Mouse (Mus musculus): ENCODE results near the gene Jup. TPM values are rescaled to one million over a fixed set of nuclear protein-coding genes. Genes with fewer than 3 reads are reported as not detected.

Jup gene
- total and polyA plus RNA-seq, 2 experiments from 2014 or later, result 135 to 319 TPM

DNA sequence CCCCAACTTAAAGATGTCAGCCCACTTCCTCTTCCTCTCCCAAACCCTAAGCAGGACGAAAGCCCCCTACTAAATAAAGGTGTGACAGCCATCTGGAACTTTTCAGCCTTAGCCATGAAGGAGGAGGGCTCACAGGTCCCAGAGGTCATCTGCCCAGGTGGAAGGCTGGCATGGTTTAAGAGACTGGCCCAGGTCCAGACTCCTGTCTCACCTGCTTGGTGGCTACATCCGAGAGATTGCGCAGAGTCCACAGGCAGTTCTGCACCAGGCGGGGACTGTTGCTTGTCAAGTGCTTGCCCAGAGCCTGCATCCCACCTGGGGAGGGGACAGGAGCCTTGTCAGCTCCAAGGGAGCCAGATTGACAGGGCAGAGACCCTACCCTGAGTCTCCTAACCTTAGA lies 18.3 kb downstream of the Jup start:
- Histone ChIP-seq H3K27ac (ENCODE audit: low read depth) (no peak overlapping the region), H3K9ac (replicated peaks; ENCODE audit: low read depth, low read length) (no peak overlapping the region), H3K27me3 (ENCODE audit: control insufficient read depth, insufficient read depth, low read length) (no peaks in the 10 kb centered on the region), H3K36me3 (replicated peaks; ENCODE audit: control insufficient read depth, insufficient read depth, low read length) (peaks cover 93% of the 10 kb centered on the region), H3K4me1 (ENCODE audit: control insufficient read depth, insufficient read depth) (no peaks in the 10 kb centered on the region), H3K4me2 (ENCODE audit: low read depth, low read length) (no peak overlapping the region), H3K4me3 (ENCODE audit: low read depth, low read length) (no peak overlapping the region), H3K9me3 (replicated peaks; ENCODE audit: control insufficient read depth, low read length) (no peaks in the 10 kb centered on the region)
- TF ChIP-seq CTCF (IDR thresholded peaks at IDR 0.05; ENCODE audit: low read depth) (no peak), EP300 (IDR thresholded peaks at IDR 0.05; ENCODE audit: low read depth) (no peak)
- ATAC-seq (ENCODE audit: insufficient read depth, low read depth), result no peak
- no peak for DNase-seq (ENCODE audit: low spot score)
- WGBS, result 84% methylated on average over 4 of the region's 4 CpGs

DNA sequence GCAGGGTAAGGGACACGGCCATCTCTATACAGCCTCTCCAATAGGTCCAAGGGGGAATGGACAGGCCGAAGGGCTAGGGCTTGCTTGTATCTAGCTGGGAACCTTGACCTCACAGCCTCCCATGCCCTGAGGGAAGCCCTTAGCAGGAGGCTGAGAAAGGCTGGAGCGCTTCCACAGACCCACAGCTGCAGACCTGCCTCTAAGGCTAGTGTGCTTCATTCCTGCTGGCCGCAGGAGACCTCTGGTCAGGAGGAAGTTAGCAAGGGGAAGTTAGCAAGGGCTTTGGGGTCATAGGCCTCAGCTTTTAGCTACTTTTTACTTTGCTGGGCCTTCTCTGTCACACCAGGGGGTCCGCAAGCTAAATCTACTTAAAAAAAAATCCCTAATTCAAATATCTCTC lies 19.1 kb downstream of the Jup start:
- no peak overlapping the region for H3K4me2 ChIP-seq (ENCODE audit: low read depth, low read length)
- peaks cover 93% of the 10 kb centered on the region for H3K36me3 ChIP-seq (replicated peaks; ENCODE audit: control insufficient read depth, insufficient read depth, low read length)
- WGBS, result 89% methylated on average over 5 of the region's 5 CpGs
- ATAC-seq (ENCODE audit: insufficient read depth, low read depth) (no peak), DNase-seq (ENCODE audit: low spot score) (no peak)
- H3K27ac ChIP-seq (ENCODE audit: low read depth), result no peak overlapping the region
- no peaks in the 10 kb centered on the region for H3K9me3 ChIP-seq (replicated peaks; ENCODE audit: control insufficient read depth, low read length)
- TF ChIP-seq EP300 (IDR thresholded peaks at IDR 0.05; ENCODE audit: low read depth) (no peak), CTCF (IDR thresholded peaks at IDR 0.05; ENCODE audit: low read depth) (no peak)
- H3K4me3 ChIP-seq (ENCODE audit: low read depth, low read length), result no peak overlapping the region
- H3K27me3 ChIP-seq (ENCODE audit: control insufficient read depth, insufficient read depth, low read length), result no peaks in the 10 kb centered on the region
- no peak overlapping the region for H3K9ac ChIP-seq (replicated peaks; ENCODE audit: low read depth, low read length)
- H3K4me1 ChIP-seq (ENCODE audit: control insufficient read depth, insufficient read depth), result no peaks in the 10 kb centered on the region

DNA sequence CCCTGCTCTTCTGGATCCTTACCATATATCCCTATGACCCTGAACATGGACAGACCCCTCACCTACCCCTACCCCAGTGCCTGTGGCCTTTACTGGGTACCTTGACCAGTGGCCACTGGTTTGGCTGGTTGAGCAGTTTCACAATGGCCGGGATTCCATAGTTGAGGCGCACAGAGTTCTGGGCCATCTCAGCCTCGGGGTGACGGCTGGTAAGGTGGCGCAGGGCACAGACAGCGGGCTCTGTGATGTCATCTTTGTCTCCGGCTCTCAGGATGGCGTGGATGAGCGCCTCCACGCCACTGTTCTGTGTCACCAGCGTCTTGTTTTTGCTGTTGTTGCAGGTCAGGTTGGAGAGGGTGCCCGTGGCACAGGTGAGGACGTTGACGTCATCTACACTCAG lies 19.6 kb downstream of the Jup start:
- Histone ChIP-seq H3K27ac (ENCODE audit: low read depth) (no peak overlapping the region), H3K4me3 (ENCODE audit: low read depth, low read length) (no peak overlapping the region), H3K27me3 (ENCODE audit: control insufficient read depth, insufficient read depth, low read length) (no peaks in the 10 kb centered on the region), H3K4me2 (ENCODE audit: low read depth, low read length) (no peak overlapping the region), H3K9ac (replicated peaks; ENCODE audit: low read depth, low read length) (no peak overlapping the region), H3K36me3 (replicated peaks; ENCODE audit: control insufficient read depth, insufficient read depth, low read length) (peaks cover 93% of the 10 kb centered on the region), H3K4me1 (ENCODE audit: control insufficient read depth, insufficient read depth) (no peaks in the 10 kb centered on the region), H3K9me3 (replicated peaks; ENCODE audit: control insufficient read depth, low read length) (no peaks in the 10 kb centered on the region)
- ATAC-seq (ENCODE audit: insufficient read depth, low read depth) (no peak), DNase-seq (ENCODE audit: low spot score) (no peak)
- TF ChIP-seq CTCF (IDR thresholded peaks at IDR 0.05; ENCODE audit: low read depth) (no peak), EP300 (IDR thresholded peaks at IDR 0.05; ENCODE audit: low read depth) (no peak)
- 93% methylated on average over 14 of the region's 14 CpGs for WGBS

DNA sequence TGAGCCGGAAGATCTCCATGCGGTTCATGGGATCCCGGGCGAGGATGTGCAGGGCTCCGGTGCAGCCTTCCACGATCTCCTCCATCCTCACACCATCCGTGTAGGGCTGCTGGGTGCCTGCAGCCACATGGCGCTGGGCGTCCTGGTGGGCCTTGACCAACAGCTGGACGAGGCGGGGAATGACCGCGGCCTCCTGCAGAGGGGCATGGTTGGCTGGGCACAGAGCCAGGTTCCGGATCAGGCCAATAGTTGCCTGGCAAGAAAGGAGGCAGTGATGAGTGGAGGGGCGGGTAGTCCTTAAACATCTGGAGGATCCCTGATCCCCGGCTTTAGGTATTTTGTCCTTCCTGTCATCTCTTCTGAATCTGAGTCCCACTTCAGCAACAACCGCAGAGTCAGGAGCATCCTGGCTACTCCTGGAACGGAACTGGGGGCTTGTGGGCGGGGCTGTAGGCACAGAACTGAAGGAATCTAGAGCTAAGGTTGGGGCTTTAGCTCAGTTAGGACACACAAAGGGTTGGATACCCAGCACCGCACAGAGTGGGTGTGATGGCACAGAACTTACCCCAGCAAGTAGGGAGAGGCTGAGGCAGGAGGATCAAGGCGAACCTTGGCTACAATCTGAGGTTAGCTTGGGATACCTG lies 20.7 kb downstream of the Jup start:
- Histone ChIP-seq H3K36me3 (replicated peaks; ENCODE audit: control insufficient read depth, insufficient read depth, low read length) (peaks cover 94% of the 10 kb centered on the region), H3K9me3 (replicated peaks; ENCODE audit: control insufficient read depth, low read length) (no peaks in the 10 kb centered on the region), H3K4me1 (ENCODE audit: control insufficient read depth, insufficient read depth) (no peaks in the 10 kb centered on the region), H3K27me3 (ENCODE audit: control insufficient read depth, insufficient read depth, low read length) (no peaks in the 10 kb centered on the region), H3K4me2 (ENCODE audit: low read depth, low read length) (no peak overlapping the region), H3K27ac (ENCODE audit: low read depth) (peak overlapping the region; percentile 45), H3K4me3 (ENCODE audit: low read depth, low read length) (no peak overlapping the region), H3K9ac (replicated peaks; ENCODE audit: low read depth, low read length) (no peak overlapping the region)
- no peak for ATAC-seq (ENCODE audit: insufficient read depth, low read depth)
- WGBS, result 89% methylated on average over 21 of the region's 21 CpGs
- TF ChIP-seq CTCF (IDR thresholded peaks at IDR 0.05; ENCODE audit: low read depth) (no peak), EP300 (IDR thresholded peaks at IDR 0.05; ENCODE audit: low read depth) (no peak)
- no peak for DNase-seq (ENCODE audit: low spot score)

DNA sequence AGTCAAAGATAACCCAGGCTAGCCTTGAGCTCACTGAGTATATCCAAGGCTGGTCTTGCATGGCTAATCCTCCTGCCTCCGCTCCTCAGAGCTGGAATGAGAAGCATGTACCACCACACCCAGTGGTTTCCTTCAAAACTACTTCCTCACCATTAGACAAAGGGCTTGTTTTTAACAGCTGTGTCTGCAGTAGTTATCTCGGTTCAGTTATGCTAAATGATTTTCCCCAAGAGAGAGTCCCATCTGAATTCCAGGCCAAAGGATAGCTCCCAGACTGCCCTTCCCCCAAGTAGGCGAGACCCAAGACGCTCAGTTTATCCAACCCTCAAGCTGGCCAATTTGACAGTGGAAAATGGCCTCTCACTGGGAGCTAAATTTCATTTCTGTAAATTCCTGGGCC lies 21.6 kb downstream of the Jup start:
- H3K9ac ChIP-seq (replicated peaks; ENCODE audit: low read depth, low read length), result no peak overlapping the region
- no peak overlapping the region for H3K4me3 ChIP-seq (ENCODE audit: low read depth, low read length)
- peak overlapping the region; percentile 45; the same call in 1 of the 2 replicates for H3K27ac ChIP-seq (ENCODE audit: low read depth)
- DNase-seq (ENCODE audit: low spot score), result no peak
- ATAC-seq (ENCODE audit: insufficient read depth, low read depth), result peak; percentile 38; the same call in 1 of the 2 replicates
- no peaks in the 10 kb centered on the region for H3K9me3 ChIP-seq (replicated peaks; ENCODE audit: control insufficient read depth, low read length)
- H3K36me3 ChIP-seq (replicated peaks; ENCODE audit: control insufficient read depth, insufficient read depth, low read length), result peaks cover 96% of the 10 kb centered on the region
- TF ChIP-seq CTCF (IDR thresholded peaks at IDR 0.05; ENCODE audit: low read depth) (no peak), EP300 (IDR thresholded peaks at IDR 0.05; ENCODE audit: low read depth) (no peak)
- no peaks in the 10 kb centered on the region for H3K4me1 ChIP-seq (ENCODE audit: control insufficient read depth, insufficient read depth)
- no peaks in the 10 kb centered on the region for H3K27me3 ChIP-seq (ENCODE audit: control insufficient read depth, insufficient read depth, low read length)
- WGBS, result 62% methylated on average over 4 of the region's 4 CpGs
- H3K4me2 ChIP-seq (ENCODE audit: low read depth, low read length), result no peak overlapping the region

DNA sequence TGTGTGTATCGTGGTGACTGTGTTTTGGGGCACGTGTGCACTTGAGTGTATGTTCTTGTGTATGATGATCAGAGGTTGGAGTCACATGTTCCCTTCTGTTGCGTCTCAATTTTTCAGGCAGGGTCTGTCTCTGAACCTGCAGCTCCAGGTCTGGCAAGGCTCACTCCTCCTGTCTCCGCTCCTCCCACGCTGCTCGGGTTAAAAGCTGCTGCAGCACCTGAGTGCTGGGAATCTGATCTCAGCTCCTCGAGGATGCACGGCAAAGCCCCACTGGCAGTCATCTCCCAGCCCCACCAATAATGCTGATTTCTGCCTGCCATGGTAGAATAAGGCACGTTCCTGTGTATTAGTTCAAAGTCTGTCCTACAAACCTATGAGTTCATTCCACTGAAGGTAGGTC lies 22.4 kb downstream of the Jup start:
- Histone ChIP-seq H3K4me2 (ENCODE audit: low read depth, low read length) (no peak overlapping the region), H3K4me1 (ENCODE audit: control insufficient read depth, insufficient read depth) (no peaks in the 10 kb centered on the region), H3K36me3 (replicated peaks; ENCODE audit: control insufficient read depth, insufficient read depth, low read length) (peaks cover 96% of the 10 kb centered on the region), H3K9ac (replicated peaks; ENCODE audit: low read depth, low read length) (no peak overlapping the region), H3K27me3 (ENCODE audit: control insufficient read depth, insufficient read depth, low read length) (no peaks in the 10 kb centered on the region), H3K4me3 (ENCODE audit: low read depth, low read length) (no peak overlapping the region), H3K9me3 (replicated peaks; ENCODE audit: control insufficient read depth, low read length) (no peaks in the 10 kb centered on the region), H3K27ac (ENCODE audit: low read depth) (no peak overlapping the region)
- DNase-seq (ENCODE audit: low spot score) (no peak), ATAC-seq (ENCODE audit: insufficient read depth, low read depth) (no peak)
- no peak for TF ChIP-seq CTCF (IDR thresholded peaks at IDR 0.05; ENCODE audit: low read depth)
- TF ChIP-seq EP300 (IDR thresholded peaks at IDR 0.05; ENCODE audit: low read depth), result no peak
- 87% methylated on average over 9 of the region's 9 CpGs for WGBS
